Mouse (Mus musculus): Measurements from ENCODE around the gene Ddx43. TPM values are rescaled to one million over a fixed set of nuclear protein-coding genes. Genes with fewer than 3 reads are reported as not detected.
"Not testable (repeated sequence)": the region's sequence is repeated elsewhere in the genome, so short reads cannot be mapped to it uniquely, and the experiment has no call there.

Ddx43 gene
- not detected for total RNA-seq (2021)

- DNase-seq, result peak; percentile 15 to 21
Measured at GRCm38 (mm10) chr9:78395630-78396351, at the start of gene Ddx43. Gene Ddx43 (plus strand): TSS chr9:78395777.

- no peak for DNase-seq
Measured at GRCm38 (mm10) chr9:78347004-78347403, 48.6 kb upstream of the Ddx43 start.

GRCm38 (mm10) chr9:78348206-78349004, 47.2 kb upstream of the Ddx43 start:
- not testable (repeated sequence) for DNase-seq

GRCm38 (mm10) chr9:78349141-78349540, 46.4 kb upstream of the Ddx43 start:
- DNase-seq, result not testable (repeated sequence)

- DNase-seq, result not testable (repeated sequence)
Measured at GRCm38 (mm10) chr9:78350007-78350406, 45.6 kb upstream of the Ddx43 start.

- no peak for DNase-seq
Measured at GRCm38 (mm10) chr9:78351504-78352220, 43.9 kb upstream of the Ddx43 start.

GRCm38 (mm10) chr9:78354665-78355578, 40.7 kb upstream of the Ddx43 start:
- no peak for DNase-seq

GRCm38 (mm10) chr9:78355611-78356010, 40.0 kb upstream of the Ddx43 start, which contains the start of gene Gsta2:
Gene Gsta2 (minus strand): TSS chr9:78355788.
- no peak for DNase-seq

- DNase-seq, result peak; percentile 10 to 24
Measured at GRCm38 (mm10) chr9:78358053-78358452, 37.5 kb upstream of the Ddx43 start.

GRCm38 (mm10) chr9:78359750-78360483, 35.7 kb upstream of the Ddx43 start:
- no peak for DNase-seq

GRCm38 (mm10) chr9:78360484-78360872, 35.1 kb upstream of the Ddx43 start:
- DNase-seq, result no peak

GRCm38 (mm10) chr9:78363374-78363773, 32.2 kb upstream of the Ddx43 start:
- DNase-seq, result no peak

GRCm38 (mm10) chr9:78364701-78365100, 30.9 kb upstream of the Ddx43 start:
- no peak for DNase-seq

GRCm38 (mm10) chr9:78365850-78366544, 29.6 kb upstream of the Ddx43 start:
- no peak for DNase-seq

- not testable (repeated sequence) for DNase-seq
Measured at GRCm38 (mm10) chr9:78367959-78368358, 27.6 kb upstream of the Ddx43 start, which contains the start of gene Dppa5a. Gene Dppa5a (minus strand): TSS chr9:78368177.

- no peak for DNase-seq
Measured at GRCm38 (mm10) chr9:78368671-78369293, 26.8 kb upstream of the Ddx43 start.

- no peak for DNase-seq
Measured at GRCm38 (mm10) chr9:78369349-78369748, 26.2 kb upstream of the Ddx43 start.

GRCm38 (mm10) chr9:78369786-78370185, 25.8 kb upstream of the Ddx43 start:
- DNase-seq, result no peak

- DNase-seq, result no peak
Measured at GRCm38 (mm10) chr9:78371441-78371840, 24.1 kb upstream of the Ddx43 start.
